Mouse (Mus musculus) lung, adult 2 months (tissue): Measurements from ENCODE around the gene Pex19.

Source experiments
- CTCF ChIP-seq: fragments of 200-500 bp; IDR thresholded peaks from 2 replicates; pipeline ENCODE4 v1.5.1; 2011; ENCODE audit warnings: mild to moderate bottlenecking, low read length, control low read depth; ENCODE audit not compliant: insufficient read depth
- POLR2A ChIP-seq: fragments of 200-500 bp; IDR thresholded peaks from 2 replicates; pipeline ENCODE4 v1.6.1; 2011; ENCODE audit warnings: low read depth, mild to moderate bottlenecking, control low read depth, low read length, borderline replicate concordance; ENCODE audit errors: extremely low read depth

- TF ChIP-seq CTCF (no peak), POLR2A (peak; percentile 83; the same call in 1 of the 2 replicates)
Measured at GRCm38 (mm10) chr1:172126376-172127347, at the start of gene Pex19.
